Mouse (Mus musculus) erythroblast, embryonic 14.5 days (primary cell): ENCODE measurements at regions not wholly inside any gene's neighbourhood (a gene's known extent, or its start where the extent isn't known, plus 50 kb on each side); places are given as distances from the start of the nearest gene placed in this dataset.

Experiments
- GATA1 ChIP-seq: IDR thresholded peaks from 2 replicates; pipeline ENCODE4 v1.6.1; 2012; ENCODE audit warnings: low read length, inconsistent platforms, mixed read lengths
- TAL1 ChIP-seq: IDR thresholded peaks from 3 replicates; pipeline ENCODE4 v1.6.1; 2012; ENCODE audit warnings: low read length, inconsistent platforms, mixed read lengths

DNA sequence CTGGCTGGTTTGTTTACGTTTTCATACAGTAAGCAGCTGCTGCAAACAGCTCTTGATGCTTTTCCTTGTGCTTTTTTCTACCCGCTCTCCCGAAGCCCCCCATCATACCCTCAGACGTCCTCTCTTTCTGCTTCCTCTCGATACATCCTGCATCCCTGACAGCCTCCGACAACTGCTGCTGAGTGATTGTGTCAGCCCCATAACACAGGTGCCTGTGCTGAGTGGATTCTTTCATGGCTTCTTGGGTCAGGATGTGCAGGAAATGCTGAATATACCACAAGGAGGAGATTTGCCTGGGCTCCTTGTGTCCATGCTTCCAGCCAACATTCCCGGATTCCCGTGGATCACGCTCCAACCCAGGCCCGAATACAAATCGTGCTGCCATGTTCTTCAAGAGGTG, 98.6 kb upstream of the Pgrmc2 start:
- TF ChIP-seq GATA1 (no peak), TAL1 (no peak)
